Mouse (Mus musculus) neural tube, embryonic 11.5 days (tissue): ENCODE data around the gene Timd2. TPM values are rescaled to one million over a fixed set of nuclear protein-coding genes. Genes with fewer than 3 reads are reported as not detected.
"Not testable (repeated sequence)": the region's sequence is repeated elsewhere in the genome, so short reads cannot be mapped to it uniquely, and the experiment has no call there.

Experiments used
- ATAC-seq: fragments of 200-750 bp; cut with Nextera tagmentation; 2 replicates; pipeline ENCODE4 v1.8.0; 2017; ENCODE audit warnings: moderate number of reproducible peaks, mild to moderate bottlenecking, moderate TSS enrichment, moderate library complexity; ENCODE audit not compliant: insufficient read depth, low FRiP score, low TSS enrichment
- DNase-seq: peaks from one replicate; pipeline ENCODE4 v3.0.0-alpha.2; 2015; ENCODE audit warnings: low spot score
- H3K27ac ChIP-seq: fragments of 300-500 bp; sonication (generic); 2 replicates; pipeline ENCODE4 v1.5.1; 2014; ENCODE audit warnings: low read depth, mild to moderate bottlenecking, low read length
- H3K27me3 ChIP-seq: fragments of 300-500 bp; sonication (generic); 2 replicates; pipeline ENCODE4 v1.6.1; 2014; ENCODE audit warnings: mild to moderate bottlenecking, low read length, mixed read lengths; ENCODE audit not compliant: control insufficient read depth, insufficient read depth
- H3K36me3 ChIP-seq: fragments of 300-500 bp; sonication (generic); 2 replicates; pipeline ENCODE4 v1.6.1; 2014; ENCODE audit warnings: mild to moderate bottlenecking, low read length, moderate library complexity, mixed read lengths; ENCODE audit not compliant: control insufficient read depth, insufficient read depth
- H3K4me1 ChIP-seq: fragments of 300-500 bp; sonication (generic); 2 replicates; pipeline ENCODE4 v1.6.1; 2014; ENCODE audit warnings: low read length, mixed read lengths; ENCODE audit not compliant: control insufficient read depth, insufficient read depth
- H3K4me2 ChIP-seq: fragments of 300-500 bp; sonication (generic); 2 replicates; pipeline ENCODE4 v1.6.1; 2014; ENCODE audit warnings: low read depth, mild to moderate bottlenecking, moderate library complexity
- H3K4me3 ChIP-seq: fragments of 300-500 bp; sonication (generic); 2 replicates; pipeline ENCODE4 v1.5.1; 2014; ENCODE audit warnings: low read depth, low read length
- H3K9ac ChIP-seq: fragments of 300-500 bp; sonication (generic); 2 replicates; pipeline ENCODE4 v1.6.1; 2014; ENCODE audit warnings: mild to moderate bottlenecking, low read length
- H3K9me3 ChIP-seq: fragments of 300-500 bp; sonication (generic); 2 replicates; pipeline ENCODE4 v1.6.1; 2016; ENCODE audit warnings: low read length; ENCODE audit not compliant: control insufficient read depth
- WGBS: fragments of 180-500 bp; shearing (Covaris S2); extraction: QIAGEN DNeasy Blood & Tissue Kit; methylation state at CpG from one replicate; pipeline ENCODE4 v1.1.7; 2014; 5-methylcytosine and 5-hydroxymethylcytosine counted together
- polyA plus RNA-seq: library from polyadenylated mRNA; unstranded; fragments of >200 nt; fragmentation: Nextera tagmentation; extraction: Ambion mirVana; gene quantifications from 2 replicates; pipeline ENCODE4 v1.2.1, GENCODE M21; 2014

Timd2 gene
- polyA plus RNA-seq, 1 experiment from 2014 or later: not detected

DNA sequence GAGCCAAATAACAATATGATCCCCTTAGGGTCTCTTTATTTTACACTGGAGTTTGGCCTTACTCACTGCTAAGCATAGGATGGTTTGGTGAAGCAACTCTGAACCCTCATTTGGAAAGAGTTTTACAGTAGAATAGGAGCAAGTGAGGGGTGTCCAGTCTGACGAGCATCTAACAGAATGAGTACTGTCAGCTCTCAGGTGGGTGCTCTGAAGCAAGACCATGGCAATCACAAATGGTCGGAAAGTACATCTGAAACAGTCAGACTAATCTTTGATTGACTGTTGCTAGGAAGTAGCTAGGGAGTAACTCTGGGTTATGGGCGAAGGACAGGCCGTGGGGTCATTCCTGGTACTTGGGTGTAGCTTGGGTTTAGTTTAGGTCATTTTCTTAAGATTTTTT, 71.3 kb downstream of the Timd2 start:
- not testable (repeated sequence) for DNase-seq, H3K27me3 ChIP-seq, H3K9ac ChIP-seq, H3K27ac ChIP-seq, H3K4me3 ChIP-seq, H3K4me2 ChIP-seq, H3K36me3 ChIP-seq, H3K9me3 ChIP-seq, ATAC-seq, H3K4me1 ChIP-seq
- WGBS: 92% methylated on average over 4 of the region's 4 CpGs

DNA sequence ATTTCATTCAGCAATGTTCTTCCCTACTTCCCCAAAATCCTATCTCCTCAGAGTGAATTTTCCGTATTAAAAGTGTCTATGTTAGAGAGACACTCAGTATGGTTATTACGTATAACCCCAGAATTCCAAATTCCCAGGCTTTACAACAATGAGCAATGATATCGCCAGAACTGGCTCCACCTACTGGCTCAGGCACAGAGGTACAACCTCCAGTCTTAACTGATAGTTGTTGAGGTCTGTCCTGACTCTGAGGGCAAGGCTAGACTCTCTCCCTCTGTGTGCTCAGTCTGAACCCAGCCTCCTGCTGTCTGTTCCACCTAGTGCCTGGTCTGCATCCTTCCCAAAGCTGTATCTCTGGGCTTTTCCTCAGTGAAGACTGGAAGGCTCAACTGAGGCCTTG, 75.2 kb downstream of the Timd2 start:
- ATAC-seq (peak; percentile 31; the same call in 1 of the 2 replicates), DNase-seq (peak; percentile 15)
- Histone ChIP-seq H3K9me3 (no peaks in the 10 kb centered on the region), H3K9ac (no peak overlapping the region), H3K4me1 (no peaks in the 10 kb centered on the region), H3K27ac (no peak overlapping the region), H3K27me3 (no peaks in the 10 kb centered on the region), H3K36me3 (no peaks in the 10 kb centered on the region), H3K4me3 (no peak overlapping the region), H3K4me2 (no peak overlapping the region)
- 34% methylated on average over 3 of the region's 3 CpGs for whole genome bisulfite sequencing

DNA sequence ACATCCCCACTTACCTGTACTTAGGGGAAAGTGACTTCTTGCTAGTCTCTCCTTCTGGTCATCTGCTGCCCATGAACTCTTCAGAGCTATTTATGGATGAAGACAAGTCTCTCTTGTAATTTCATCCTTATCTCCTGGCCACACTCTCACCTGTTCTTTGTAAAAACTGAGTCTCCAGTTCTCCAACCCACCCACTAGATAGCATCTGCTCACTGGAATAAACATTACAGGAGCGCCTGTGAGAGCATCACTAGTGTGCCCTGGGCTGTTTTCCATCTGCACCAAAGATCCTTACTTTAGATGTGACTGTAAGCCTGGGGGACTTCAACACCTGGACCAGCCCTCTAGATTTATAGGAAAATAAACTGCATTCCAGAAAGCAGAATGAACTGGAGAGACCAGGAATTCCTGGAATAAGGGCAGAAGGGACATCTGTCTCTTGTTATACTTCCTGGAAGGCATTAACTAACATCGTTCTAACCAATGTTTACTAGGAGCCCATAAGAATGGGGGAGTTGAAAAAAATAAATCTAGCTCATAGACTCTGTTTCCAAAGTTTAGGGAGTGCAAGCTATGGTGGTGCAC, 77.6 kb downstream of the Timd2 start, which contains the start of gene Dppa1:
Gene Dppa1, minus strand, starts transcription at position 51 of the 585 bp plus-strand sequence.
- Histone ChIP-seq H3K4me1 (no peaks in the 10 kb centered on the region), H3K9ac (no peak within 1 kb of the TSS), H3K27me3 (no peaks in the 10 kb centered on the region), H3K9me3 (no peaks in the 10 kb centered on the region), H3K4me2 (no peak within 1 kb of the TSS), H3K4me3 (no peak within 1 kb of the TSS), H3K27ac (no peak within 1 kb of the TSS), H3K36me3 (no peaks in the 10 kb centered on the region)
- no peak for ATAC-seq
- no peak for DNase-seq
- 71% methylated on average over 2 of the region's 2 CpGs for WGBS

DNA sequence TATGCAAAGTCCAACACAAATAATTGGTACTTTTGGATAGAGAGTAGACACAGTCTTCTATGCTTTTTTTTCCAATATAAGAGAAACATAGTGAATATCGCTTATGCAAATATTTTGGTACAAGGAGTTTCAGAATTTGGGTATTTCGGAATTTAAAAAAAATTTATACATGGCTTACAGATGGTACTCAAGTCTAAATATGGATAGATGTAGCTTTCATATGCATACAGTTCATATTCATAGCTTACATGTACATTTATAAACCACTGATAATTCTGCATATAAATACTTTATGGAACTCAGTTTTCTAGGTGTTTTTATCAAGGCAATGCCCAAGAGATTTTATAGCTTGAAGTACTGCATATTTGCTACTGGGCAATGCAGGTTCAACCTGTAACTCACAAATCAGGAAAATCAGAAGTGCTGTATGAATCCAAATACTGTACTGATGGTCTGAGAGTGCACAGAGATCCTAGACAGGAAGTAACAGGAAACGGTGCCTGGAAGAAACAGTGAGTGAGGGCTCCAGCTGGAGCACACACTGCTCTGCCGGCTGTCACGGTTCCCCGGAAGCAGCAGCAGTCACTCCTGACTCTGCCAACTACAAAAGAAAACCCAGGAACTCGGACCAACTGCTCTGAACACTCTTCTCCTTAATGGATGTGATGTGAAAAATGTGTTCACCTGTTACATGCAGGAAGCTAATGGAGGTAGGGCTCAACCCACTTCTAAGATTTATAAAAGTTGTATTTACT, 86.3 kb downstream of the Timd2 start:
- H3K4me2 ChIP-seq: no peak overlapping the region
- ATAC-seq: no peak
- WGBS: 62% methylated on average over 7 of the region's 7 CpGs

DNA sequence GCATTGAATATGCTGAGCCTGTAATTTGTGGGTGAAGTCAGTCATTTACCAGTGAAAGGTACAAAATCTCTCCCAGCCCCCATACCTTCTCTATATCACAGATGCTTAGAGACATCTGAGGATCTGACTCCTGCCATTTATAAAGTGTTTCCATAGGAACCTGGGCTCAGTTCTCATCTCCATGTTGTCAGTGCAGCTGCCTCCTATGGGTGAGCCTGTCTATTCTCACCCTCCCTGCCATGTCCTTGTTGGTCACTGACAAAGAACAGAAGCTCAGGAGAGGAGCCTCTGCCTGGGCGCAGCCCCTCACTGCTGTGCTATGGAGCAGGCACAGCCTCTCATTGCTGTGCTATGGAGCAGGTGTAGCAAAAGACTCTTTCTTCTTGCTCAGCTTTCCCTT, 86.9 kb downstream of the Timd2 start:
- Histone ChIP-seq H3K9ac (no peak overlapping the region), H3K4me3 (no peak overlapping the region), H3K27ac (no peak overlapping the region), H3K36me3 (no peaks in the 10 kb centered on the region), H3K4me1 (no peaks in the 10 kb centered on the region), H3K9me3 (no peaks in the 10 kb centered on the region), H3K4me2 (no peak overlapping the region), H3K27me3 (no peaks in the 10 kb centered on the region)
- ATAC-seq: no peak
- DNase-seq: no peak
- WGBS: 92% methylated on average over 1 of the region's 1 CpGs

More for the DNA sequence above, 86.3 kb downstream of the Timd2 start:
- Histone ChIP-seq H3K27ac (no peak overlapping the region), H3K4me1 (no peaks in the 10 kb centered on the region), H3K9ac (no peak overlapping the region), H3K27me3 (no peaks in the 10 kb centered on the region), H3K9me3 (no peaks in the 10 kb centered on the region), H3K4me3 (no peak overlapping the region), H3K36me3 (no peaks in the 10 kb centered on the region)
- DNase-seq: no peak

Other genes starting within 250 kb of the Timd2 start
- gene Gm12169, start 182.8 kb downstream of the Timd2 start, polyA plus RNA-seq: not detected in 2 replicates
- gene BC053393, start 135.5 kb downstream of the Timd2 start, polyA plus RNA-seq: not detected in 2 replicates
- not detected in 2 replicates for gene Dppa1, start 77.8 kb downstream of the Timd2 start, polyA plus RNA-seq
- gene Havcr1, start 28.0 kb upstream of the Timd2 start, polyA plus RNA-seq: not detected in 2 replicates
- 0.15 and 0.17 TPM in 2 replicates for gene Timd4, start 103.7 kb upstream of the Timd2 start, polyA plus RNA-seq